Mouse (Mus musculus): Measurements from ENCODE around the gene Ralgapa1.

The Ralgapa1 gene

GRCm38 (mm10) chr12:55820661-55821314, at the start of gene Ralgapa1:
Ralgapa1 (minus strand) TSS chr12:55821167.
- DNase-seq: peak; percentile 99

GRCm38 (mm10) chr12:55869622-55870322, 48.8 kb upstream of the Ralgapa1 start:
- DNase-seq: peak; percentile 73

GRCm38 (mm10) chr12:55867738-55868137, 46.8 kb upstream of the Ralgapa1 start:
- DNase-seq: peak; percentile 5

- no peak for DNase-seq
Observed at GRCm38 (mm10) chr12:55860631-55861030, 39.7 kb upstream of the Ralgapa1 start.

GRCm38 (mm10) chr12:55859409-55860349, 38.7 kb upstream of the Ralgapa1 start:
- peak; percentile 16 for DNase-seq

- DNase-seq: peak; percentile 23
Observed at GRCm38 (mm10) chr12:55850650-55851049, 29.7 kb upstream of the Ralgapa1 start.

GRCm38 (mm10) chr12:55847851-55848250, 26.9 kb upstream of the Ralgapa1 start:
- DNase-seq: peak; percentile 66

- DNase-seq: peak; percentile 71
Observed at GRCm38 (mm10) chr12:55846741-55847140, 25.8 kb upstream of the Ralgapa1 start.

GRCm38 (mm10) chr12:55837495-55837894, 16.5 kb upstream of the Ralgapa1 start:
- DNase-seq: peak; percentile 64

GRCm38 (mm10) chr12:55836199-55836951, 15.4 kb upstream of the Ralgapa1 start, which contains the start of gene Brms1l:
Brms1l (plus strand) TSS chr12:55836324.
- peak; percentile 100 for DNase-seq

- no peak for DNase-seq
Observed at GRCm38 (mm10) chr12:55835857-55836198, 14.9 kb upstream of the Ralgapa1 start.

GRCm38 (mm10) chr12:55834891-55835290, 13.9 kb upstream of the Ralgapa1 start:
- peak; percentile 86 for DNase-seq

GRCm38 (mm10) chr12:55833906-55834625, 13.1 kb upstream of the Ralgapa1 start:
- peak; percentile 75 for DNase-seq

- DNase-seq: peak; percentile 59
Observed at GRCm38 (mm10) chr12:55832961-55833360, 12.0 kb upstream of the Ralgapa1 start.

- peak; percentile 94 for DNase-seq
Observed at GRCm38 (mm10) chr12:55831101-55831500, 10.1 kb upstream of the Ralgapa1 start.

- DNase-seq: no peak
Observed at GRCm38 (mm10) chr12:55825537-55825936, 4.6 kb upstream of the Ralgapa1 start.

GRCm38 (mm10) chr12:55824027-55824426, 3.1 kb upstream of the Ralgapa1 start:
- DNase-seq: no peak

- peak; percentile 97 for DNase-seq
Observed at GRCm38 (mm10) chr12:55820119-55820660, 777 bp downstream of the Ralgapa1 start.

- no peak for DNase-seq
Observed at GRCm38 (mm10) chr12:55816488-55816887, 4.5 kb downstream of the Ralgapa1 start.

- no peak for DNase-seq
Observed at GRCm38 (mm10) chr12:55805035-55805434, 15.9 kb downstream of the Ralgapa1 start.

- no peak for DNase-seq
Observed at GRCm38 (mm10) chr12:55801131-55801530, 19.8 kb downstream of the Ralgapa1 start.

All from heart, adult 11 months (tissue).